In genomic region chr5:121593451-121594401, GRCm38 (mm10) we compare ENCODE assay signal across 8 mouse cellular contexts. TPM values are rescaled to one million over a fixed set of nuclear protein-coding genes. Genes with fewer than 3 reads are reported as not detected.
DNase-seq lines count a peak whose midpoint lies in the region; ATAC-seq and TF ChIP-seq lines count a peak whose summit lies in the region.

TSS of gene Aldh2 (minus strand) at chr5:121593824.

- TF ChIP-seq CTCF in MEL (IDR thresholded peaks at IDR 0.05 in 2 of 3, conservative IDR thresholded peaks at IDR 0.05 in 1 of 3; ENCODE audit: control insufficient read depth in 1 of 3, insufficient read depth in 1 of 3, low read depth in 2 of 3, low read length in 3 of 3, poor library complexity in 1 of 3, severe bottlenecking in 1 of 3), result no peak
- TF ChIP-seq CTCF in cerebellum, adult 2 months (IDR thresholded peaks at IDR 0.05; ENCODE audit: borderline replicate concordance, insufficient read depth, low read depth, low read length), result no peak

- peak; percentile 47 to 54 for TF ChIP-seq POLR2A in MEL (IDR thresholded peaks at IDR 0.05; ENCODE audit: control insufficient read depth in 1 of 2, insufficient read depth in 1 of 2, low read depth in 1 of 2, low read length in 2 of 2, poor library complexity in 1 of 2)
- TF ChIP-seq POLR2A in cerebellum, adult 2 months (IDR thresholded peaks at IDR 0.05; ENCODE audit: borderline replicate concordance, insufficient read depth, low read length), result no peak; the same call in 1 of the 2 replicates

- WGBS in cerebellum, adult 2 months, result 3% methylated on average over 47 of the region's 47 CpGs
- WGBS in lung, embryonic 16.5 days, result 5% methylated on average over 47 of the region's 47 CpGs

- H3K4me3 ChIP-seq in MEL (ENCODE audit: control insufficient read depth in 1 of 2, insufficient read depth in 1 of 2, low read depth in 2 of 2, low read length in 2 of 2), result peak within 1 kb of the TSS; percentile 71 to 83
- H3K4me3 ChIP-seq in cerebellum, adult 2 months (replicated peaks; ENCODE audit: insufficient read depth, low read depth, low read length), result peak within 1 kb of the TSS; percentile 68
- peak within 1 kb of the TSS; percentile 76 for H3K4me3 ChIP-seq in lung, embryonic 16.5 days (ENCODE audit: low read length)

- DNase-seq in MEL (ENCODE audit: low read depth, low spot score), result peak; percentile 92
- peak; percentile 63 for DNase-seq in cerebellum, adult 2 months
- peak; percentile 84 for DNase-seq in forelimb bud, embryonic 11.5 days (ENCODE audit: low read depth, low spot score)
- DNase-seq in layer of hippocampus, adult 9-10 months (ENCODE audit: low spot score), result peak; percentile 42
- DNase-seq in ovary, postnatal 10 days (ENCODE audit: low spot score), result peak; percentile 64
- DNase-seq in thymus, postnatal 10 days (ENCODE audit: low spot score in 2 of 2), result peak; percentile 67 to 84

- peaks cover 0 to 38% of the 10 kb centered on the region in 2 experiments; a peak in 2 of 4 replicates for H3K36me3 ChIP-seq in MEL (ENCODE audit: control insufficient read depth in 1 of 2, insufficient read depth in 2 of 2, low read length in 2 of 2)
- no peaks in the 10 kb centered on the region for H3K36me3 ChIP-seq in lung, embryonic 16.5 days (ENCODE audit: control insufficient read depth, insufficient read depth, low read length)

- TF ChIP-seq EP300 in MEL (IDR thresholded peaks at IDR 0.05; ENCODE audit: low read depth in 1 of 2, low read length in 2 of 2), result no peak

- H3K79me2 ChIP-seq in MEL (ENCODE audit: control insufficient read depth, insufficient read depth, low read length, poor library complexity), result peaks cover 9% of the 10 kb centered on the region

- ATAC-seq in hematopoietic stem cell, adult 5-6 weeks (replicated peaks in 1 of 2; ENCODE audit: insufficient read depth in 1 of 2, low FRiP score in 2 of 2, low TSS enrichment in 1 of 2, low read depth in 1 of 2, poor library complexity in 2 of 2, severe bottlenecking in 2 of 2), result peak; percentile 88 to 91
- ATAC-seq in lung, embryonic 16.5 days (ENCODE audit: low read depth), result peak; percentile 92

- H3K4me2 ChIP-seq in lung, embryonic 16.5 days (ENCODE audit: low read depth, low read length), result peak within 1 kb of the TSS; percentile 80

- H3K27me3 ChIP-seq in MEL (ENCODE audit: control insufficient read depth in 1 of 2, insufficient read depth in 2 of 2, low read length in 2 of 2), result no peaks in the 10 kb centered on the region
- H3K27me3 ChIP-seq in cerebellum, adult 2 months (ENCODE audit: control insufficient read depth, insufficient read depth, low read length), result no peaks in the 10 kb centered on the region
- no peaks in the 10 kb centered on the region for H3K27me3 ChIP-seq in lung, embryonic 16.5 days (ENCODE audit: control insufficient read depth, insufficient read depth, low read depth, low read length)

- no peak for TF ChIP-seq RAD21 in MEL (IDR thresholded peaks at IDR 0.05; ENCODE audit: low read depth, low read length)

- peak within 1 kb of the TSS; percentile 59 for H3K27ac ChIP-seq in MEL (ENCODE audit: control insufficient read depth, low read depth, low read length)
- no peak within 1 kb of the TSS for H3K27ac ChIP-seq in cerebellum, adult 2 months (ENCODE audit: insufficient read depth, low read length)
- H3K27ac ChIP-seq in lung, embryonic 16.5 days (ENCODE audit: low read length), result peak within 1 kb of the TSS; percentile 89

- H3K4me1 ChIP-seq in MEL (ENCODE audit: control insufficient read depth in 1 of 2, insufficient read depth in 2 of 2, low read length in 2 of 2), result peaks cover 24 to 45% of the 10 kb centered on the region in 2 experiments
- no peaks in the 10 kb centered on the region for H3K4me1 ChIP-seq in cerebellum, adult 2 months (ENCODE audit: control insufficient read depth, insufficient read depth, low read length)
- peaks cover 19% of the 10 kb centered on the region for H3K4me1 ChIP-seq in lung, embryonic 16.5 days (replicated peaks; ENCODE audit: control insufficient read depth, insufficient read depth, low read length)

- H3K9me3 ChIP-seq in MEL (replicated peaks; ENCODE audit: insufficient read depth, low read length), result no peaks in the 10 kb centered on the region
- H3K9me3 ChIP-seq in lung, embryonic 16.5 days (ENCODE audit: control insufficient read depth, low read length), result no peaks in the 10 kb centered on the region

- peak within 1 kb of the TSS; percentile 71 for H3K9ac ChIP-seq in MEL (ENCODE audit: control insufficient read depth, low read depth, low read length, poor library complexity, severe bottlenecking)
- H3K9ac ChIP-seq in lung, embryonic 16.5 days (ENCODE audit: low read length), result peak within 1 kb of the TSS; percentile 81

TF ChIP-seq in MEL, 35 proteins besides CTCF, POLR2A, EP300 and RAD21:
- TF ChIP-seq TCF12 (IDR thresholded peaks at IDR 0.05; ENCODE audit: low read depth, low read length) (peak; percentile 47), POLR2AphosphoS5 (IDR thresholded peaks at IDR 0.05; ENCODE audit: borderline replicate concordance, low read depth, low read length) (0 out of 2 replicates have a peak, but pooled peaks have one; percentile 37), MAX (IDR thresholded peaks at IDR 0.05; ENCODE audit: low read length) (peak; percentile 91), ZMIZ1 (IDR thresholded peaks at IDR 0.05; ENCODE audit: low read depth, low read length) (peak; percentile 87), MAZ (IDR thresholded peaks at IDR 0.05; ENCODE audit: low read depth, low read length) (0 out of 2 replicates have a peak, but pooled peaks have one; percentile 57), POLR2AphosphoS2 (IDR thresholded peaks at IDR 0.05; ENCODE audit: low read length) (peak; percentile 51; the same call in 1 of the 2 replicates), ZKSCAN1 (IDR thresholded peaks at IDR 0.05; ENCODE audit: low read depth, low read length) (no peak), MYC (IDR thresholded peaks at IDR 0.05; ENCODE audit: low read depth, low read length) (peak; percentile 17; the same call in 1 of the 2 replicates), SIN3A (IDR thresholded peaks at IDR 0.05; ENCODE audit: low read length) (peak; percentile 69), CHD1 (IDR thresholded peaks at IDR 0.05; ENCODE audit: low read depth, low read length) (0 out of 2 replicates have a peak, but pooled peaks have one; percentile 23), USF2 (IDR thresholded peaks at IDR 0.05; ENCODE audit: borderline replicate concordance in 1 of 2, insufficient read depth in 1 of 2, low read depth in 1 of 2, low read length in 2 of 2) (peak; percentile 61 to 89), HCFC1 (IDR thresholded peaks at IDR 0.05; ENCODE audit: low read depth, low read length) (peak; percentile 74), NELFE (IDR thresholded peaks at IDR 0.05; ENCODE audit: low read depth, low read length) (peak; percentile 65), MEF2A (IDR thresholded peaks at IDR 0.05; ENCODE audit: extremely low read depth, insufficient replicate concordance, low read depth, low read length, poor library complexity, severe bottlenecking) (no peak), USF1 (IDR thresholded peaks at IDR 0.05; ENCODE audit: low read depth, low read length) (peak; percentile 97), NRF1 (IDR thresholded peaks at IDR 0.05; ENCODE audit: insufficient read depth, low read depth, low read length, poor library complexity, severe bottlenecking) (0 out of 2 replicates have a peak, but pooled peaks have one; percentile 13), MYB (IDR thresholded peaks at IDR 0.05; ENCODE audit: low read depth, low read length) (no peak), BHLHE40 (IDR thresholded peaks at IDR 0.05; ENCODE audit: borderline replicate concordance, low read depth, low read length) (no peak), TBP (IDR thresholded peaks at IDR 0.05; ENCODE audit: low read depth, low read length) (0 out of 2 replicates have a peak, but pooled peaks have one; percentile 59), ETS1 (IDR thresholded peaks at IDR 0.05; ENCODE audit: low read depth, low read length) (0 out of 2 replicates have a peak, but pooled peaks have one; percentile 23), MXI1 (IDR thresholded peaks at IDR 0.05; ENCODE audit: low read depth, low read length) (peak; percentile 56)
TF ChIP-seq in MEL: peak in this region for 17.

RNA-seq across cellular contexts. Expression of gene Aldh2, which starts in this region (rescaled TPM):
- total RNA-seq in MEL (2012; rRNA removed), result 116 and 198 TPM in 2 replicates
- 100 to 1,000 TPM; 267 to 471 TPM for polyA plus RNA-seq in MEL (2012; ENCODE audit: insufficient read depth in 1 of 2, insufficient read length in 2 of 2, low read depth in 1 of 2, low replicate concordance in 2 of 2, missing spikeins in 1 of 2)
- 174 and 192 TPM in 2 replicates for polyA plus RNA-seq in cerebellum, adult 2 months (2012; rRNA removed)
- 354 and 532 TPM in 2 replicates for total RNA-seq in hematopoietic stem cell, adult 5-6 weeks (2017)
- polyA plus RNA-seq in lung, embryonic 16.5 days (2015; fragmentation: Nextera tagmentation; extraction: Ambion mirVana), result 388 and 419 TPM in 2 replicates

Comparison
In these comparisons a context has a peak if more than half of its experiments do, and no peak if none do; other contexts are left out.
1. DNase-seq: peak in every context shown above with its lines; median percentile 92 in MEL; 84 in forelimb bud, embryonic 11.5 days; 76 in thymus, postnatal 10 days; 64 in ovary, postnatal 10 days; 63 in cerebellum, adult 2 months; 42 in layer of hippocampus, adult 9-10 months.